Mouse (Mus musculus) embryonic facial prominence, embryonic 14.5 days (tissue): ENCODE data around the gene Dnttip1. TPM values are rescaled to one million over a fixed set of nuclear protein-coding genes. Genes with fewer than 3 reads are reported as not detected.
"Not testable (repeated sequence)": the region's sequence is repeated elsewhere in the genome, so short reads cannot be mapped to it uniquely, and the experiment has no call there.

Source experiments
- ATAC-seq: fragments of 200-750 bp; cut with Nextera tagmentation; 2 replicates; pipeline ENCODE4 v1.8.0; 2017; ENCODE audit warnings: low read depth, moderate number of reproducible peaks, moderate TSS enrichment
- DNase-seq: peaks from one replicate; pipeline ENCODE4 v3.0.0-alpha.2; 2015; ENCODE audit warnings: low spot score
- H3K27ac ChIP-seq: fragments of 300-500 bp; sonication (generic); replicated peaks from 2 replicates; pipeline ENCODE4 v1.5.1; 2014; ENCODE audit warnings: low read depth, mild to moderate bottlenecking, low read length, moderate library complexity
- H3K27me3 ChIP-seq: fragments of 300-500 bp; sonication (generic); replicated peaks from 2 replicates; pipeline ENCODE4 v1.6.1; 2014; ENCODE audit warnings: low read length; ENCODE audit not compliant: control insufficient read depth, insufficient read depth
- H3K36me3 ChIP-seq: fragments of 300-500 bp; sonication (generic); 2 replicates; pipeline ENCODE4 v1.6.1; 2014; ENCODE audit warnings: low read length, mixed read lengths; ENCODE audit not compliant: control insufficient read depth, insufficient read depth
- H3K4me1 ChIP-seq: fragments of 300-500 bp; sonication (generic); 2 replicates; pipeline ENCODE4 v1.6.1; 2014; ENCODE audit warnings: antibody characterized with exemption, low read length; ENCODE audit not compliant: control insufficient read depth, insufficient read depth
- H3K4me2 ChIP-seq: fragments of 300-500 bp; sonication (generic); 2 replicates; pipeline ENCODE4 v1.6.1; 2014; ENCODE audit warnings: low read depth, mild to moderate bottlenecking, low read length, moderate library complexity, mixed read lengths
- H3K4me3 ChIP-seq: fragments of 300-500 bp; sonication (generic); 2 replicates; pipeline ENCODE4 v1.5.1; 2014; ENCODE audit warnings: low read depth, mild to moderate bottlenecking, low read length
- H3K9ac ChIP-seq: fragments of 300-500 bp; sonication (generic); 2 replicates; pipeline ENCODE4 v1.6.1; 2014; ENCODE audit warnings: low read depth, mild to moderate bottlenecking, low read length, moderate library complexity, mixed read lengths
- H3K9me3 ChIP-seq: fragments of 300-500 bp; sonication (generic); 2 replicates; pipeline ENCODE4 v1.6.1; 2016; ENCODE audit warnings: low read length; ENCODE audit not compliant: control insufficient read depth
- WGBS: fragments of 180-500 bp; shearing (Covaris S2); extraction: QIAGEN DNeasy Blood & Tissue Kit; methylation state at CpG from one replicate; pipeline ENCODE4 v1.1.7; 2014; 5-methylcytosine and 5-hydroxymethylcytosine counted together
- polyA plus RNA-seq: library from polyadenylated mRNA; unstranded; fragments of >200 nt; fragmentation: Nextera tagmentation; extraction: Ambion mirVana; gene quantifications from 2 replicates; pipeline ENCODE4 v1.2.1, GENCODE M21; 2014

Gene Dnttip1
- polyA plus RNA-seq, 1 experiment from 2014 or later = 60.9 TPM

DNA sequence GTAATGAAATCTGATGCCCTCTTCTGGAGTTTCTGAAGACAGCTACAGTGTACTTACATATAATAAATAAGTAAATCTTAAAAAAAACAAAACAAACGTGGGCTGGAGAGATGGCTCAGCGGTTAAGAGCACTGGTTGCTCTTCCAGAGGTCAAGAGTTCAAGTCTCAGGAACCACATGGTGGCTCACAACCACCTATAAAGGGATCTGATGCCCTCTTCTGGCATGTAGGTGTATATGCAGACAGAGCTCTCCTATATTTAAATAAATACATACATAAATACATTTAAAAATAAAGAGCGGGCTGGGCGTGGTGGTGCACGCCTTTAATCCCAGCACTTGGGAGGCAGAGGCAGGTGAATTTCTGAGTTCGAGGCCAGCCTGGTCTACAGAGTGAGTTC, 52.8 kb downstream of the Dnttip1 start:
- H3K27me3 ChIP-seq, H3K4me3 ChIP-seq, H3K9ac ChIP-seq, H3K9me3 ChIP-seq, H3K27ac ChIP-seq, H3K4me2 ChIP-seq, ATAC-seq, DNase-seq, H3K4me1 ChIP-seq: not testable (repeated sequence)
- 79% methylated on average over 6 of the region's 6 CpGs for WGBS
- peaks cover 74% of the 10 kb centered on the region for H3K36me3 ChIP-seq

DNA sequence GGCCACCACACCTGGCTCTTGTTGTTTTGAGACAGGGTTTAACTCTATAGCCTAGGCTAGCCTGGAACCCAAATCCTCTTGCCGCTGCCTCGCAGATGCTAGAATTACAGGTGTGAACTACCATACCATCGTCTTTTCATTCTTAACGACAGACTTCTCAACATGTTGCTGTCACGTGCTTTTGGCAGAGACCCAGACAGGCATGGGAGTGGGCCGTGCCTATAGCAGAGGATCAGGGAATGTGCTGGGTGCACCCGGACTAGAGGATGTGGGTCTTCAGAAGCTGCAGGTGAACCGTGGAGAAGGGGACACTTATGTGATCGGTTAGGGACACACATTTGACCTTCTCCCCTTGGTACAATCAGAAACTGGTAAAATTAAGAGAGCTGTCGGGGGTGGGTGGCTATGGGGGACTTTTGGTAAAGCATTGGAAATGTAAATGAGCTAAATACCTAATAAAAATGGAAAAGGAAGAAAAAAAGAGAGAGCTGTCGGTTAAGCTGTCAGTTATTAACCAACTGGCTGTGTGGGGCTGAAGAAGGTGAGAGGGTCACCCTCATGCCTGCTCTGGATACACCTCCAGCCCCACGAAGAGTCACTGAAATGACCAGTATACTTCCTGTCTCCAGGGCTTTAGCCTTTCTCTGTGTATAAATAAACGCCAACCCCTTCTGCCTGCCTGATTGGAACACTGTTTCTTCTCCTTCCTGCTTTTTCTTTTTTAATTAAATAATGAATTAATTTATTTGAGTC, 54.6 kb downstream of the Dnttip1 start:
- H3K9ac ChIP-seq = no peak overlapping the region
- ATAC-seq (no peak), DNase-seq (no peak)
- H3K27ac ChIP-seq = no peak overlapping the region
- no peak overlapping the region for H3K4me2 ChIP-seq
- H3K4me1 ChIP-seq = peaks cover 5% of the 10 kb centered on the region; the same call in 1 of the 2 replicates
- H3K4me3 ChIP-seq = no peak overlapping the region
- peaks cover 58% of the 10 kb centered on the region for H3K36me3 ChIP-seq
- no peaks in the 10 kb centered on the region for H3K27me3 ChIP-seq
- 91% methylated on average over 13 of the region's 13 CpGs for WGBS
- no peaks in the 10 kb centered on the region for H3K9me3 ChIP-seq

DNA sequence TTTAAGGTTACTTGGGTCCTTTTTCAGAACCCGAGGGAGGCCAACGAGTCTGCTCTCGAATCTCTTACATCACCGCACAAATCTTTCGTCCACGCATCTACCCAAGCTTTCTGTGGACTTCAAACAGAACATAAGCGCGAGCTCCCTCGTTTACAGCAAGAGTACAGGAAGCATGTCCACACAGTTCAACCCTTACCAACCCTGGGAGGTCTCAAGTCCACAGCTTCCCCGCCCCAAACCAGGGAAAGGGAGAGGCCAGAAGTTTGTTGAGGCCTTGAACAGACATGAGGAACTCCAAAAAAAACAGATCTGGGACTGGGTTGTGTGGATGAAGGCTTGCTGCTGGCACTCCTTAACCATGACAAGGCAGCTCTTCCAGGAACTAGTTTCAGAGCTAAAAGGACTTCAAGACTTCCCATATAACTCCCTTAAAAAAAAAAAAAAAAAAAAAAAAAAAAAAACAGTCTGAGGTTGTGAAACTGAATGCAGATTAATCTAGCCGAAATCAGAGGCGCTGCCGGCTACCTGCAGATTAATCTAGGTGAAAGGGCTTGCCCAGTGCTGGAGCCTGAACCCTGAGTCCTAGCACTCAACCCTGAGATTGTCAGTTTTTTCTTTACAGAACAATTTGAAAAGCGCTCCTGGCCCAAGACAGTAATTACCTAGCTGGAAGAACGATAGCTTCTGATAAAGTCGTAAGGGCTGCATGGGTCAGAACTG, 57.6 kb downstream of the Dnttip1 start:
- Histone ChIP-seq H3K4me2 (peak overlapping the region; percentile 70), H3K9ac (peak overlapping the region; percentile 83; the same call in 1 of the 2 replicates), H3K4me3 (peak overlapping the region; percentile 76), H3K27me3 (no peaks in the 10 kb centered on the region), H3K4me1 (peaks cover 13% of the 10 kb centered on the region; the same call in 1 of the 2 replicates), H3K9me3 (no peaks in the 10 kb centered on the region), H3K36me3 (peaks cover 32% of the 10 kb centered on the region), H3K27ac (no peak overlapping the region)
- no peak for ATAC-seq
- 90% methylated on average over 16 of the region's 16 CpGs for WGBS
- no peak for DNase-seq

DNA sequence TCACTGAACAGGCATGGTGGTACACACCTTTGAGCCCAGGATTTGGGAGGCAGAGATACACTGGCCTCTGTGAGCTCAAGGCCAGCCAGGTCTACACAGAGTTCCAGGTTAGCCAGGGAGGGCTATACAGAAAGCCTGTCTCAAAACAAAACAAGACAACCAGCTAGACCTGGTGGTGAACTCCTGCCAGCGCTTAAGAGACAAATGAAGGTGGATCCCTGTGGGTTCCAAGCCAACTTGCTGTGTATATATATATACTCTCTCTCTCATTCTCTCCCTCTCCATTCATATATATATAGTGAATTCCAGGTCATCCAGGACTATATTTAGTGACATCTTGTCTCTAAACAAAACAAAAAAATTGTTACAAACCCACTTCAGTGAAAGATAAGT, 58.1 kb downstream of the Dnttip1 start:
- WGBS = 44% methylated on average over 1 of the region's 1 CpGs

DNA sequence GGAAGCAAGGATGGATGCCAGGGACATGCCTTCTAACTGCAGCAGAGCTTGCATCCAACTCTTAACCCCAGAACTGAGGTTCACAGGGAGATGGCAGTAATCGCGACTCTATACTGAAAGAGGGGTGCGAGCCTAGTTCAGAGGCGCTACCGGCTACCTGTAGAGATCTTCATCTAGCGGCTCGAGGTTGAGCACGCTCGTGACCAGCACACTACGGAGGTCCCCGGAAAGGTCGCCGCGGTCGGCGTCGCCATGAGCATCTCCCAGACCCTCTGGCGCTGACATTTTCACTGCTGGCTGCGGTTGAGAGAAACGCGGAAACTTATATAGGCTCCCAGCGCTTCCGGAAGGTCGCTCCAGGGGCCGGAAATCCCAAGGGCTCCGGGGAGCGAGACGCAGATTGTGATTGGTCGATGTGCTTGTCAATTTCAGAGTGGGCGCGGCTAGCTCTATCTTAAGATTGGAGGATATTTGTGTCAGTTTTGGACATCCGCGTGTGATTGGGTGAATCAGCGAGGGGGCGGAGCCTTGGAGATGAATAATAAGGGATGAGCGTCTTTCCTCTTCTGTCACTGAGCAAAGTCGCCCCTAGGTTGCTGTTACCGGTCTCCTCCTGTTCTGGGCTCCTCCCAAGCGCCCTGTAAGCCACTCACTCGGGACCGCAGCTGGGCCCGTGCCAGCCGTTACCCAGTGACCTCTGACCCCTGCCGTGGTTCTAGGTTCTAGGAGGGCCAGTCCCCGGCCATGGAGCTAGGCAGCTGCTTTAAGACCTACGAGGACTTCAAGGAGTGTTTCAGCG, 58.9 kb downstream of the Dnttip1 start, which contains the start of the genes Acot8 and Zswim3:
Acot8 (minus strand) TSS at position 350 of the 799 bp plus-strand sequence.
Zswim3 (plus strand) TSS at position 566 of the 799 bp plus-strand sequence.
- ATAC-seq (peak; percentile 96), DNase-seq (peak; percentile 98)
- no peaks in the 10 kb centered on the region for H3K27me3 ChIP-seq
- H3K4me3 ChIP-seq = peak within 1 kb of the TSS; percentile 76
- peaks cover 24% of the 10 kb centered on the region for H3K36me3 ChIP-seq
- H3K4me2 ChIP-seq = peak within 1 kb of the TSS; percentile 82
- WGBS = 0% methylated on average over 42 of the region's 47 CpGs
- H3K9me3 ChIP-seq = no peaks in the 10 kb centered on the region
- H3K4me1 ChIP-seq = peaks cover 13% of the 10 kb centered on the region; the same call in 1 of the 2 replicates
- peak within 1 kb of the TSS; percentile 83 for H3K9ac ChIP-seq
- H3K27ac ChIP-seq = peak within 1 kb of the TSS; percentile 84

More for the DNA sequence above, 58.1 kb downstream of the Dnttip1 start:
- DNase-seq (no peak), ATAC-seq (no peak)
- no peaks in the 10 kb centered on the region for H3K9me3 ChIP-seq
- peak overlapping the region; percentile 83 for H3K9ac ChIP-seq
- H3K4me3 ChIP-seq = peak overlapping the region; percentile 76
- H3K36me3 ChIP-seq = peaks cover 30% of the 10 kb centered on the region
- H3K4me2 ChIP-seq = peak overlapping the region; percentile 70
- no peaks in the 10 kb centered on the region for H3K27me3 ChIP-seq
- H3K27ac ChIP-seq = no peak overlapping the region
- H3K4me1 ChIP-seq = peaks cover 13% of the 10 kb centered on the region; the same call in 1 of the 2 replicates

DNA sequence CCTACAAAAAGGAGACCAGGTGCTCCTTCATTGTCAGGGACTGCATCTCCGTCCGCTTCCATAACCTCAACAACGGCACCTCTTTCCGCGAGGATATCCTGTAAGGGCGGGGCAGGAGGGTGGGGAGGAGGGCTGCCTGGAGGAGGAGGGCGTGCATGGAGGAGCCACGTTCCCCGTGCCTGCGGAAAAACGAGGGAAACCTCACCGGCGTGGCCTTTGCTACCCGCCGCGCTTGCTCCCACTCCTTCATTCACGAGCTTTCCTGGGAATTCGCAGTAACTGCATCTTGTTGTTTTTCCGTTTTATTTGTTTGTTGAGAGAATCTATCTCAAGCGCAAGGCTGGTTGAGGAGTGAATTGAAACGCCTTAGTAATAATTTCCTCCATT, 59.5 kb downstream of the Dnttip1 start:
- Histone ChIP-seq H3K4me2 (peak overlapping the region; percentile 82), H3K27me3 (no peaks in the 10 kb centered on the region), H3K27ac (peak overlapping the region; percentile 64; the same call in 1 of the 2 replicates), H3K4me3 (peak overlapping the region; percentile 76), H3K9ac (peak overlapping the region; percentile 78), H3K9me3 (no peaks in the 10 kb centered on the region), H3K36me3 (peaks cover 18% of the 10 kb centered on the region; the same call in 1 of the 2 replicates), H3K4me1 (peaks cover 13% of the 10 kb centered on the region; the same call in 1 of the 2 replicates)
- peak; percentile 44 for ATAC-seq
- no peak for DNase-seq
- 3% methylated on average over 14 of the region's 21 CpGs for WGBS

DNA sequence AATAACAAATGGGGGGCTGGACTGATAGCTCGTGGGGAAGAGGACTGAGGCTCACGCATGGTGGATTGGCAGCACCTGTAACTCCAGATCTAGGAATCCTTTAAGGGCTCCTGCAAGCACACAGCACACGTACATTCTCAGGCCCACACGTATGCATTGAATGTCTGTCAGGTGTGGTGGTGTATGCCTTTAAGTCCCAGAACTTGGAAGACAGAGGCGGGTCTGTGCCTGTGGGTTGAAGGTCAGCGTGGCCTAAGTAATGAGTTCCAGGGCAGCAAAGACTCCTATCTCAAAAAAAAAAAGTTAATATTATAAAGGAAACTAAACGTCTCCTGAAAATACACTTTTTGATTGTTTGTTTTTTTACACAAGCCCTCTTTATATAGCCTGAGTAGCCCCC, 60.8 kb downstream of the Dnttip1 start:
- H3K4me3 ChIP-seq = no peak overlapping the region
- WGBS = 64% methylated on average over 7 of the region's 7 CpGs
- H3K9me3 ChIP-seq = no peaks in the 10 kb centered on the region
- 0 out of 2 replicates have a peak, but pooled peaks cover 6% of the 10 kb centered on the region for H3K36me3 ChIP-seq
- H3K27ac ChIP-seq = no peak overlapping the region
- H3K4me1 ChIP-seq = peaks cover 13% of the 10 kb centered on the region; the same call in 1 of the 2 replicates
- H3K4me2 ChIP-seq = no peak overlapping the region
- 0 out of 2 replicates have a peak overlapping the region, but pooled peaks have one; percentile 5 for H3K9ac ChIP-seq
- H3K27me3 ChIP-seq = no peaks in the 10 kb centered on the region
- ATAC-seq (no peak), DNase-seq (no peak)

DNA sequence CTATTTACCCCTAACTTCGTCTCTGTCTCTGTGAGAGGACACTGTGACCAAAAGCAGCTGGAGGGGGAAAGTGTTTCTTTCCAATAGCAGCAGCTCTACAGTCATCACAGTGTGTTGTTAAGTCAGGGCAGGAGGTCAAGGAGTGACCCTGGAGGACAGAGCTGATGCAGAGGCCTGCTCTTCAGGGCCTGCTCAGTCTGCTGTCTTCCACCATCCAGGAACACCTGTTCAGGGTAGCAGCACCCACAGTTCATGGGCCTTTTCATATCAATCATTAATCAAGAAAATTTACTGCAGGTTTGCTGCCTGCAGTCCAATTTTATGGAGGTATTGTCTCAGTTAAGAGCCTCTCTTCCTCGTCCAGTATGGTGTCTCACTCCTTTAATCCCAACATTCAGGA, 67.8 kb downstream of the Dnttip1 start:
- Histone ChIP-seq H3K27me3 (no peaks in the 10 kb centered on the region), H3K4me1 (no peaks in the 10 kb centered on the region), H3K9ac (no peak overlapping the region), H3K36me3 (0 out of 2 replicates have a peak, but pooled peaks cover 5% of the 10 kb centered on the region), H3K4me2 (no peak overlapping the region), H3K9me3 (no peaks in the 10 kb centered on the region), H3K4me3 (no peak overlapping the region), H3K27ac (no peak overlapping the region)
- 48% methylated on average over 2 of the region's 2 CpGs for WGBS
- DNase-seq (no peak), ATAC-seq (no peak)
